Mouse (Mus musculus) heart, postnatal 10 days (tissue): ENCODE data around the gene Bcap31. TPM values are rescaled to one million over a fixed set of nuclear protein-coding genes. Genes with fewer than 3 reads are reported as not detected.
A peak's percentile ranks its signal among the peaks of the same experiment; 100 is the strongest.

ENCODE experiments used
- DNase-seq, 2 experiments: peaks; one replicate each; pipeline ENCODE4 v3.0.0; 2021
- intact Hi-C: fragments of 180-260 bp; cut with DNase I; formaldehyde crosslinking; loops from one replicate; pipeline ENCODE4 v1.15.1; 2025
- total RNA-seq, 2 experiments: library from RNA; stranded (reverse); gene quantifications; 2 replicates each; pipeline ENCODE4 v1.2.3; 2021

Gene Bcap31
- total RNA-seq, 2 experiments from 2014 or later: 99.5 to 104 TPM

- intact Hi-C loops: no loop called here
- DNase-seq: peak; percentile 27 to 35
Measured at GRCm38 (mm10) chrX:73639255-73639675, 76.7 kb downstream of the Bcap31 start, which contains the start of gene Dusp9. Dusp9 (plus strand) TSS chrX:73639419.

- intact Hi-C loops: no loop called here
- DNase-seq: no peak
Measured at GRCm38 (mm10) chrX:73637415-73637814, 78.6 kb downstream of the Bcap31 start.

Other genes with a start within 250 kb of the Bcap31 start
- gene Bgn, start 232.6 kb downstream of the Bcap31 start, total RNA-seq: 100 to 1,000 TPM; 276 to 309 TPM
- gene Atp2b3, start 213.1 kb downstream of the Bcap31 start, total RNA-seq: under 1 TPM in 1 of 2 experiments, not detected in 1; 0.15 TPM
- gene Dusp9, start 76.8 kb downstream of the Bcap31 start, total RNA-seq: under 1 TPM in 1 of 2 experiments, not detected in 1; 0.14 TPM
- 1 to 10 TPM; 8.0 to 8.4 TPM for gene Pnck, start 56.1 kb downstream of the Bcap31 start, total RNA-seq
- gene Slc6a8, start 43.0 kb downstream of the Bcap31 start, total RNA-seq: 100 to 1,000 TPM; 112 to 126 TPM
- gene Abcd1, start 422 bp upstream of the Bcap31 start, total RNA-seq: 10 to 100 TPM; 23.9 to 28.4 TPM
- gene Plxnb3, start 40.9 kb upstream of the Bcap31 start, total RNA-seq: under 1 TPM; 0.72 to 0.92 TPM
- 10 to 100 TPM; 36.0 to 43.6 TPM for gene Srpk3, start 58.2 kb upstream of the Bcap31 start, total RNA-seq
- gene Idh3g, start 70.7 kb upstream of the Bcap31 start, total RNA-seq: 100 to 1,000 TPM; 520 to 542 TPM
- 100 to 1,000 TPM; 103 TPM for gene Ssr4, start 70.9 kb upstream of the Bcap31 start, total RNA-seq
- 1 to 10 TPM; 2.7 to 2.9 TPM for gene Pdzd4, start 108.8 kb upstream of the Bcap31 start, total RNA-seq
- not detected for gene Avpr2, start 175.9 kb upstream of the Bcap31 start, total RNA-seq
- 1 to 10 TPM; 1.5 to 1.6 TPM for gene L1cam, start 179.9 kb upstream of the Bcap31 start, total RNA-seq
- 1 to 10 TPM; 1.8 to 2.5 TPM for gene Arhgap4, start 205.7 kb upstream of the Bcap31 start, total RNA-seq
- gene Naa10, start 205.8 kb upstream of the Bcap31 start, total RNA-seq: 10 to 100 TPM; 60.1 to 69.0 TPM
- gene Renbp, start 214.7 kb upstream of the Bcap31 start, total RNA-seq: 10 to 100 TPM; 14.2 to 14.9 TPM